Mouse (Mus musculus) spleen, adult 2 months (tissue): Measurements from ENCODE around the gene Mettl6.

Experiments
- CTCF ChIP-seq: fragments of 200-500 bp; IDR thresholded peaks from 2 replicates; pipeline ENCODE4 v1.5.1; 2011; ENCODE audit warnings: mild to moderate bottlenecking, inconsistent platforms; ENCODE audit not compliant: insufficient read depth, insufficient read length, insufficient replicate concordance; ENCODE audit errors: extremely low read depth
- POLR2A ChIP-seq: fragments of 200-500 bp; IDR thresholded peaks from 2 replicates; pipeline ENCODE4 v1.6.1; 2011; ENCODE audit warnings: low read depth, low read length, inconsistent platforms

DNA sequence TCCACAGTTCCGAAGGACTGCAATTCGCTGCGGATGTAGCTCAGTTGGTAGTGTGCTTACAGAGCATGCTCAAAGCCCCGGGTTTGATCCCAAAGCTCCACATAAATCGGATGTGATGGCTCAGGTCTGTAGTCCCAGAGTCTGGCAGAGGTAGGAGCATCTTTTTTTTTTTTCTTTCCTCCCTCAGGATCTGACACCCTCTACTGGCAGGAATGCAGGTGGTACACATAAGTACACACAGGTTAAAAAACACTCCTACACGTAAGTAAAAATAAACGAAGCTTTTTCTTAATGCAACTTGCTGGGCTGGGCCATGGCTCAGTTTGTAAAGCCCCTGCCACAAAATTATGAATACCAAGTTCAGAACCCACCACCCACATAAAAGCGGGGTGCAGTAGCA, 30.7 kb downstream of the Mettl6 start:
- TF ChIP-seq CTCF: peak; percentile 4; the same call in 1 of the 2 replicates
- no peak for TF ChIP-seq POLR2A
